Mouse (Mus musculus) CH12.LX (cell line): ENCODE measurements at regions not wholly inside any gene's neighbourhood (a gene's known extent, or its start where the extent isn't known, plus 50 kb on each side); places are given as distances from the start of the nearest gene placed in this dataset.

ENCODE experiments used
- CTCF ChIP-seq, 2 experiments: IDR thresholded peaks in 1 of 2; conservative IDR thresholded peaks in 1 of 2; 2 replicates each; pipeline ENCODE4 v1.5.1; 2011 to 2012; ENCODE audit warnings: low read depth in 2 of 2, low read length in 2 of 2, improper control_type of control experiment in 1 of 2, inconsistent platforms in 1 of 2, mild to moderate bottlenecking in 1 of 2, moderate library complexity in 1 of 2
- GABPA ChIP-seq: IDR thresholded peaks from 2 replicates; pipeline ENCODE4 v1.6.1; 2012; ENCODE audit warnings: low read depth, low read length, improper control_type of control experiment, inconsistent platforms; ENCODE audit not compliant: insufficient replicate concordance
- IRF4 ChIP-seq: IDR thresholded peaks from 2 replicates; pipeline ENCODE4 v1.6.1; 2014; ENCODE audit warnings: low read depth, mild to moderate bottlenecking, inconsistent platforms, low read length, improper control_type of control experiment
- MAFK ChIP-seq: IDR thresholded peaks from 2 replicates; pipeline ENCODE4 v1.6.1; 2011; ENCODE audit warnings: low read length, improper control_type of control experiment; ENCODE audit not compliant: insufficient replicate concordance
- MAZ ChIP-seq: IDR thresholded peaks from 2 replicates; pipeline ENCODE4 v1.6.1; 2012; ENCODE audit warnings: low read depth, mild to moderate bottlenecking, inconsistent platforms, low read length, improper control_type of control experiment, moderate library complexity
- MEF2A ChIP-seq: IDR thresholded peaks from 2 replicates; pipeline ENCODE4 v1.6.1; 2014; ENCODE audit warnings: low read depth, mild to moderate bottlenecking, inconsistent platforms, low read length, improper control_type of control experiment, borderline replicate concordance
- NELFE ChIP-seq: IDR thresholded peaks from 2 replicates; pipeline ENCODE4 v1.6.1; 2011; ENCODE audit warnings: low read depth, low read length, improper control_type of control experiment
- POLR2A ChIP-seq: IDR thresholded peaks from 2 replicates; pipeline ENCODE4 v1.6.1; 2011; ENCODE audit warnings: low read depth, mild to moderate bottlenecking, improper control_type of control experiment, low read length
- RAD21 ChIP-seq: IDR thresholded peaks from 2 replicates; pipeline ENCODE4 v1.6.1; 2011; ENCODE audit warnings: low read depth, mild to moderate bottlenecking, low read length, improper control_type of control experiment, moderate library complexity
- SIN3A ChIP-seq: IDR thresholded peaks from 2 replicates; pipeline ENCODE4 v1.6.1; 2012; ENCODE audit warnings: low read length, improper control_type of control experiment, inconsistent platforms
- TCF12 ChIP-seq: IDR thresholded peaks from 2 replicates; pipeline ENCODE4 v1.6.1; 2014; ENCODE audit warnings: low read depth, mild to moderate bottlenecking, inconsistent platforms, low read length, improper control_type of control experiment
- ZKSCAN1 ChIP-seq: IDR thresholded peaks from 2 replicates; pipeline ENCODE4 v1.6.1; 2012; ENCODE audit warnings: low read depth, inconsistent platforms, low read length, improper control_type of control experiment, borderline replicate concordance
- ZMIZ1 ChIP-seq: IDR thresholded peaks from 2 replicates; pipeline ENCODE4 v1.6.1; 2012; ENCODE audit warnings: low read depth, mild to moderate bottlenecking, inconsistent platforms, low read length, improper control_type of control experiment

DNA sequence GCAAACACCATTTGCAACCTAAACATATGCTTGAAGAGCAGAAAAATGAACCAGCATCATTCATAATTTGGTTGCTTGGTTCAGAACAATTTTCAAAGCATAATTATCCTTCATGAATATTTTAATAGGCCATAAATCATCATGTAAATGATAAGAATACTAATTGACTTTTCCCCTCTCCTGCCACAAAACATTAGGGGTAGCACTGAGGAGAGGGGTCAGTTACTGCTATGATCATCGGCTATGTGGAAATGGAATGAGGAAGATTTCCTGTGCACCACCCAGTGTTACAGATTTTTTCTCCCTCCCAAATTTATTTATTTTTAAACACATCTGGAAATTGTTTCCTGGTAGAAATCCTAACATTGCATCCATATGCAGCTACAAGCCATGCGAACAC lies 98.4 kb upstream of the Impg1 start:
- TF ChIP-seq IRF4 (no peak), CTCF (conservative IDR thresholded peaks at IDR 0.05 in 1 of 2, IDR thresholded peaks at IDR 0.05 in 1 of 2; ENCODE audit: low read depth in 2 of 2, low read length in 2 of 2) (no peak), MEF2A (no peak), GABPA (no peak), MAZ (no peak), POLR2A (no peak), SIN3A (no peak), TCF12 (no peak), RAD21 (no peak), ZMIZ1 (no peak), ZKSCAN1 (no peak), MAFK (no peak), NELFE (no peak)
